Mouse (Mus musculus): ENCODE data around the gene Eif3i. TPM values are rescaled to one million over a fixed set of nuclear protein-coding genes. Genes with fewer than 3 reads are reported as not detected.
A peak's percentile ranks its signal among the peaks of the same experiment; 100 is the strongest.
"Not testable (repeated sequence)": the region's sequence is repeated elsewhere in the genome, so short reads cannot be mapped to it uniquely, and the experiment has no call there.

Gene Eif3i
- total RNA-seq, 2 experiments from 2014 or later, result 133 to 136 TPM

GRCm38 (mm10) chr4:129550295-129550694 lies 50.2 kb downstream of the Eif3i start:
- intact Hi-C loops (cut with DNase I), result no loop called here
- no peak for DNase-seq (ENCODE audit: low spot score in 2 of 2)

GRCm38 (mm10) chr4:129549306-129549705 lies 51.1 kb downstream of the Eif3i start:
- intact Hi-C loops (cut with DNase I), result no loop called here
- DNase-seq (ENCODE audit: low spot score in 2 of 2), result no peak

- DNase-seq (ENCODE audit: low spot score in 2 of 2); intact Hi-C loops (cut with DNase I): not testable (repeated sequence)
These were observed 52.8 kb downstream of the Eif3i start for GRCm38 (mm10) chr4:129547631-129548030.

GRCm38 (mm10) chr4:129544106-129544505 lies 56.3 kb downstream of the Eif3i start:
- intact Hi-C loops (cut with DNase I), result loop anchor here (5.0 kb wide), 1 partner anchor 63 kb away; no protein-coding TSS in a partner anchor
- DNase-seq (ENCODE audit: low spot score in 2 of 2), result no peak

- peak; percentile 96 to 97 for DNase-seq (ENCODE audit: low spot score in 2 of 2)
- intact Hi-C loops (cut with DNase I), result loop anchor here (5.0 kb wide), 1 partner anchor 65 kb away; no protein-coding TSS in a partner anchor
These were observed 57.8 kb downstream of the Eif3i start, which contains the start of gene Hdac1 for GRCm38 (mm10) chr4:129542592-129543141. TSS of gene Hdac1 (minus strand) at chr4:129542713.

Small RNA genes lying within 50 kb of the gene (microRNA-seq; reads per million reads assigned to microRNA genes)
- gene Mir8119, result 0 reads per million in 2 experiments

Other genes with a start within 250 kb of the Eif3i start
- 1 to 10 TPM; 5.8 to 5.9 TPM for gene Zbtb8a, start 222.5 kb downstream of the Eif3i start, total RNA-seq (2021)
- 1 to 10 TPM; 4.5 to 4.6 TPM for gene Zbtb8b, start 159.8 kb downstream of the Eif3i start, total RNA-seq (2021)
- gene Bsdc1, start 139.1 kb downstream of the Eif3i start, total RNA-seq (2021), result 10 to 100 TPM; 51.7 to 58.8 TPM
- gene Tssk3, start 109.6 kb downstream of the Eif3i start, total RNA-seq (2021), result under 1 TPM; 0.25 to 0.37 TPM
- gene Fam229a, start 109.5 kb downstream of the Eif3i start, total RNA-seq (2021), result not detected
- gene Marcksl1, start 87.1 kb downstream of the Eif3i start, total RNA-seq (2021), result 100 to 1,000 TPM; 196 to 227 TPM
- gene Hdac1, start 57.9 kb downstream of the Eif3i start, total RNA-seq (2021), result 10 to 100 TPM; 28.5 to 31.6 TPM
- gene Lck, start 27.0 kb downstream of the Eif3i start, total RNA-seq (2021), result 1 to 10 TPM; 2.5 to 2.7 TPM
- under 1 TPM in 1 of 2 experiments, not detected in 1; 0.50 TPM for gene Fam167b, start 22.1 kb downstream of the Eif3i start, total RNA-seq (2021)
- gene Tmem234, start within 50 bp of the Eif3i start, total RNA-seq (2021), result 10 to 100 TPM; 96.6 to 96.8 TPM
- 1 to 10 TPM; 4.3 to 4.7 TPM for gene Dcdc2b, start 13.6 kb upstream of the Eif3i start, total RNA-seq (2021)
- 10 to 100 TPM; 29.8 to 37.0 TPM for gene Iqcc, start 18.5 kb upstream of the Eif3i start, total RNA-seq (2021)
- gene Ccdc28b, start 23.3 kb upstream of the Eif3i start, total RNA-seq (2021), result 10 to 100 TPM; 66.5 to 67.5 TPM
- 10 to 100 TPM; 41.2 to 43.4 TPM for gene Txlna, start 40.4 kb upstream of the Eif3i start, total RNA-seq (2021)
- 100 to 1,000 TPM in 1 of 2 experiments, 10 to 100 TPM in 1; 86.5 to 106 TPM for gene Kpna6, start 72.1 kb upstream of the Eif3i start, total RNA-seq (2021)
- 10 to 100 TPM; 13.0 to 13.4 TPM for gene Tmem39b, start 96.2 kb upstream of the Eif3i start, total RNA-seq (2021)
- gene Khdrbs1, start 141.7 kb upstream of the Eif3i start, total RNA-seq (2021), result 10 to 100 TPM; 87.6 to 88.7 TPM
- 100 to 1,000 TPM; 115 to 138 TPM for gene Ptp4a2, start 210.6 kb upstream of the Eif3i start, total RNA-seq (2021)